Mouse (Mus musculus) hindbrain, embryonic 16.5 days (tissue): Measurements from ENCODE around the gene Srms. TPM values are rescaled to one million over a fixed set of nuclear protein-coding genes. Genes with fewer than 3 reads are reported as not detected.
"Not testable (repeated sequence)": the region's sequence is repeated elsewhere in the genome, so short reads cannot be mapped to it uniquely, and the experiment has no call there.

Source experiments
- ATAC-seq: fragments of 200-750 bp; cut with Nextera tagmentation; 2 replicates; pipeline ENCODE4 v1.8.0; 2017; ENCODE audit warnings: moderate TSS enrichment, moderate library complexity
- H3K27ac ChIP-seq: fragments of 300-500 bp; sonication (generic); 2 replicates; pipeline ENCODE4 v1.5.1; 2014; ENCODE audit warnings: low read depth, mild to moderate bottlenecking, control low read depth, low read length, moderate library complexity
- H3K27me3 ChIP-seq: fragments of 300-500 bp; sonication (generic); replicated peaks from 2 replicates; pipeline ENCODE4 v1.6.1; 2014; ENCODE audit warnings: low read length; ENCODE audit not compliant: control insufficient read depth, insufficient read depth
- H3K36me3 ChIP-seq: fragments of 300-500 bp; sonication (generic); 2 replicates; pipeline ENCODE4 v1.6.1; 2014; ENCODE audit warnings: mild to moderate bottlenecking, low read length, moderate library complexity, mixed read lengths; ENCODE audit not compliant: control insufficient read depth, insufficient read depth
- H3K4me1 ChIP-seq: fragments of 300-500 bp; sonication (generic); 2 replicates; pipeline ENCODE4 v1.6.1; 2014; ENCODE audit warnings: low read depth, low read length; ENCODE audit not compliant: control insufficient read depth, insufficient read depth
- H3K4me2 ChIP-seq: fragments of 300-500 bp; sonication (generic); 2 replicates; pipeline ENCODE4 v1.6.1; 2014; ENCODE audit warnings: mild to moderate bottlenecking, low read length, control low read depth, moderate library complexity
- H3K4me3 ChIP-seq: fragments of 300-500 bp; sonication (generic); 2 replicates; pipeline ENCODE4 v1.5.1; 2014; ENCODE audit warnings: mild to moderate bottlenecking, low read length, control low read depth, moderate library complexity
- H3K9ac ChIP-seq: fragments of 300-500 bp; sonication (generic); 2 replicates; pipeline ENCODE4 v1.6.1; 2014; ENCODE audit warnings: low read depth, mild to moderate bottlenecking, control low read depth, low read length, moderate library complexity
- H3K9me3 ChIP-seq: fragments of 300-500 bp; sonication (generic); 2 replicates; pipeline ENCODE4 v1.6.1; 2014; ENCODE audit warnings: mild to moderate bottlenecking, low read length, moderate library complexity; ENCODE audit not compliant: control insufficient read depth
- WGBS: fragments of 180-500 bp; shearing (Covaris S2); extraction: QIAGEN DNeasy Blood & Tissue Kit; methylation state at CpG from one replicate; pipeline ENCODE4 v1.1.7; 2014; 5-methylcytosine and 5-hydroxymethylcytosine counted together
- polyA plus RNA-seq: library from polyadenylated mRNA; unstranded; fragments of >200 nt; fragmentation: Nextera tagmentation; extraction: Ambion mirVana; gene quantifications from 2 replicates; pipeline ENCODE4 v1.2.1, GENCODE M21; 2015

Srms gene
- polyA plus RNA-seq, 1 experiment from 2014 or later: 0.21 TPM

DNA sequence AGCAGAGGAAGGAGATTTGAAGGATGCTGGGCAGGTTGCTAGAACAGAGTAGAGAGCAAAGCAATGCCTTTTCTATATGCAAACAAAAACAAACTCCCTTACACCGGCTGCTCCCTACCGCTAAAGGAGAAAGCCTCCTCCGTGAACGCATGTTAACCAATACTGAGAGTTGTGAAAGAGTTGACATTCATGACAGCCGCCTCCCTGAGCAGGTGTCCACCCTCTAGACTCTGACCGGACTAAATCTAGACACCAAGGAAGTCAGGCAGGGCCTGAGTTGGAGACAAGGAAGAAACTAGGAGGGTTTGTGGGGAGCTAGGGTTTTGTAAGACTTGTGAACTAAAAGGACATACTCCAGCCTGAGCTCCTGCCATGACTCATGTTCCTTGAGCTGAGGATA is 10.1 kb downstream of the Srms start:
- Histone ChIP-seq H3K9me3 (no peaks in the 10 kb centered on the region), H3K27me3 (no peaks in the 10 kb centered on the region), H3K4me1 (no peaks in the 10 kb centered on the region), H3K27ac (no peak overlapping the region), H3K9ac (no peak overlapping the region), H3K4me3 (no peak overlapping the region), H3K4me2 (no peak overlapping the region), H3K36me3 (no peaks in the 10 kb centered on the region)
- ATAC-seq: no peak
- WGBS: 74% methylated on average over 6 of the region's 6 CpGs

DNA sequence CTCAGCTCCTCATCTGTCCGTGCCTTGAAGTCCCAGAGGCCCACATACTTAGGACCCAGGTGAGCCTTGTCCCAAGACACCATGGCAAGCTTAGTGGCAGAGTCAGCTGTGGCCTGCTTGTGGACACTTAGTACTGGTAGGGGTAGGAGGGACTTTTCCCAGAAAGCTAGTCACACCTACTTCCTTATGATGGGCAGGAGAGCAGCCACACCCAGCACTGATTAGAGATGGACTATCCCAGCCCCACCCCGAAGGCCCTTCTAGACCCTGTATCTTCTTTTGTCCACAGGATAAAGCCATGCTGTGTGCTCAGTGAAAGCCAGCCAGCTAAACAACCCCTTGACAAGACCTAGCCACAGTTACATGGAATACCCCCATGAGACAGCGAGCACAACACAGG is 10.6 kb downstream of the Srms start, which contains the start of gene Ptk6:
Ptk6 (minus strand) TSS at position 368 of the 400 bp plus-strand sequence.
- 85% methylated on average over 3 of the region's 3 CpGs for WGBS
- H3K36me3 ChIP-seq: no peaks in the 10 kb centered on the region

DNA sequence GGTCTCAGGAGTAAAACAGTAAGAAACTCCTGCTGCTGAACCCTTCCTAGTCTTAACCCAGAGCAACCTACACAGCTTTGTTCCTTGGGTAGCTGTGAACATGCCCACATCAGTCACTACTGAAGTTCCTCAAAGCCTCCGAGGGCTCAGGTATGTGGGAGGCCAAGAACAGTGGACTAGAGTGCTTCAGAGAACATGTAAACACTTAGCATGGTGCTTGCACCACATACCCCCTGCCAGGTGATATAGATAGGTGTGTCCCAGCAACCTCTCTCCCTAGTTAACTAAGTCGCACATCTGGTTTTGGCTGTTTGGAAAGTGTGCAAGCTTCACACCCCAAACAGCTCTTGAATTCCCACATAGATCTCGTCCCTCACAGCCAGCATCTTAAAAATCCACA is 11.4 kb downstream of the Srms start:
- H3K4me2 ChIP-seq: no peak overlapping the region
- no peak overlapping the region for H3K9ac ChIP-seq
- no peak for ATAC-seq
- no peaks in the 10 kb centered on the region for H3K9me3 ChIP-seq
- no peaks in the 10 kb centered on the region for H3K27me3 ChIP-seq
- H3K4me3 ChIP-seq: no peak overlapping the region
- H3K4me1 ChIP-seq: no peaks in the 10 kb centered on the region
- H3K36me3 ChIP-seq: no peaks in the 10 kb centered on the region
- H3K27ac ChIP-seq: no peak overlapping the region
- WGBS: 80% methylated on average over 3 of the region's 3 CpGs

More for the DNA sequence above, 10.6 kb downstream of the Srms start, which contains the start of gene Ptk6:
- no peak within 1 kb of the TSS for H3K27ac ChIP-seq
- H3K4me3 ChIP-seq: no peak within 1 kb of the TSS
- H3K9me3 ChIP-seq: no peaks in the 10 kb centered on the region
- H3K9ac ChIP-seq: no peak within 1 kb of the TSS
- no peak for ATAC-seq
- H3K4me1 ChIP-seq: no peaks in the 10 kb centered on the region
- no peaks in the 10 kb centered on the region for H3K27me3 ChIP-seq
- H3K4me2 ChIP-seq: no peak within 1 kb of the TSS

DNA sequence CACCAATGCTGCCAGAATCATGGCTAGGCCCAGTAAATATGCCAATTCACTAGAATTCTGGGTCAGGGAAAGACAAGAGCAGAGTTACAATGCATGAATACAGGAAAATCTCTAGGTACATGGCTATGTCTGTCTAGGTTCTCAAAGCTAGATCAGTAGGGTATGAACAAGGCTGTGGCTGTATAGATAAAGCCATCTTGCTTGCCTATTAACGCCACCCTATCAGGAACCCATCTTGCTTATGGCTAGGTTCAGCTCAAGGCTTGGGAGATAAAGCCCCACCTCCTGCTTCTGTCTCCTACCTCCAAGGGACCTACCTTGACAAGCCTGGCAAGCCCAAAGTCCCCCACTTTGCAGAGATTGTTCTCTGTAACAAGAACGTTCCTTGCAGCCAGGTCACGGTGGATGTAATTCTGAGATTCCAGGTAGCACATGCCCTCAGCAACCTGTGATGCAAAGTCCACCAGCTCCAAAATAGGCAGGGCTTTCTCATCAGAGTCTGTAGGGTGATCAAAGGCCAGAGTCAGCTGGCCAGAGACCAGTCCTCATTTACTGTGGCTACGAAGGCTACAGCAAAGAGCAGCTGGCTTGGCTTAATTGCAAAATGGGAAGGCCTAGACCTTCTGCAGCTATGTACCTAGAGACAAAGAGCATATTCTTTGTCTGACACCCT is 16.2 kb downstream of the Srms start:
- Histone ChIP-seq H3K4me1 (no peaks in the 10 kb centered on the region), H3K4me2 (no peak overlapping the region), H3K9me3 (no peaks in the 10 kb centered on the region), H3K27ac (no peak overlapping the region), H3K4me3 (no peak overlapping the region), H3K36me3 (no peaks in the 10 kb centered on the region), H3K9ac (no peak overlapping the region), H3K27me3 (no peaks in the 10 kb centered on the region)
- 86% methylated on average over 4 of the region's 4 CpGs for WGBS
- no peak for ATAC-seq

DNA sequence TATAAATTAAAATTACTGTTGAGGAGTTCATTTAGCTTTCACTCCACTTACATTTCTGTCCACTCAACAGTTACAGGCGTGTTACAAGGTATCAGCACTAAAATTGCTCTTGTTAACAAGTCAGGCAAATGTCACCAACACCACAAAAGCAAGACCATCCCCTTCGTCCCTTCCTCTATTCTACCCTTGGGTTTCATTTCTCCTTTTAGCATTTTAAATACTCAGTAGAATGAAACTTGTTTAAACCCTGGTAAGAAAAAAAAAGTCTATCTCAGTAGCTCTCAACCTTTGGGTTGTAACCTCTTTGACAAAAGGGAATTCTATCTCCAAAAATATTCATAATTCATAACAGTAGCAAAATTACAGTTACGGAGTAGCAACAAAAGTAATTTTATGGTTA is 19.9 kb downstream of the Srms start:
- Histone ChIP-seq H3K36me3 (peaks cover 6% of the 10 kb centered on the region; the same call in 1 of the 2 replicates), H3K9ac (no peak overlapping the region), H3K27me3 (no peaks in the 10 kb centered on the region), H3K4me2 (no peak overlapping the region), H3K4me1 (peaks cover 8% of the 10 kb centered on the region), H3K4me3 (no peak overlapping the region), H3K9me3 (no peaks in the 10 kb centered on the region), H3K27ac (no peak overlapping the region)
- ATAC-seq: no peak
- 75% methylated on average over 3 of the region's 3 CpGs for WGBS

DNA sequence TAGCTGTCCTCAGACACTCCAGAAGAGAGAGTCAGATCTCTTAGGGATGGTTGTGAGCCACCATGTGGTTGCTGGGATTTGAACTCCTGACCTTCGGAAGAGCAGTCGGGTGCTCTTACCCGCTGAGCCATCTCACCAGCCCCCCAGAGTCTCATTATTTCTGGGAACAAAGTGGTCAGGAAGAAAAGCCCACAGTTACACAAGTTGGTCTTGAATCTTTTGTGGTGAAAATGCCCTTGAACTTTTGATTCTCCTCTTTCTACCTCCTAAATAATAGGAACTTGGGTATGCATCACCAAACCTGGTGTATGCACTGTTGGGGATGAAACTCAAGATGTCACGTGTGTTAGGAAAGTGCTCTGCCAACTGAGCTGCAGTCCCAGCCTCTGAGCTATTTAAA is 21.0 kb downstream of the Srms start:
- ATAC-seq: no peak
- Histone ChIP-seq H3K9ac (no peak overlapping the region), H3K36me3 (peaks cover 6% of the 10 kb centered on the region; the same call in 1 of the 2 replicates), H3K27me3 (no peaks in the 10 kb centered on the region), H3K4me2 (no peak overlapping the region), H3K4me3 (no peak overlapping the region), H3K27ac (no peak overlapping the region), H3K4me1 (peaks cover 8% of the 10 kb centered on the region), H3K9me3 (no peaks in the 10 kb centered on the region)
- WGBS: 53% methylated on average over 4 of the region's 4 CpGs

DNA sequence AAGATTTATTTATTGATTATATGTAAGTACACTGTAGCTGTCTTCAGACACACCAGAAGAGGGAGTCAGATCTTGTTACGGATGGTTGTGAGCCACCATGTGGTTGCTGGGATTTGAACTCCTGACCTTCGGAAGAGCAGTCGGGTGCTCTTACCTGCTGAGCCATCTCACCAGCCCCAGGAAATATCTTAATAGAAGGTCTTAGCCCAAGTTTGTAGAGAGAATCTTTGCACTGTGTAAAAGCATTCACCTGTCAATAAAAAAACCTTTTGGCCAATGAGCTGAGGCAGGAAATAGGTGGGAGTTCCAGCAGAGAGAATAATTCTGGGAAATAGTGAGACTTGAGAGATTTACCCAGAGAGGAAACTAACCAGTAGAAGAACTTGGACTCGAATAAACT is 21.6 kb downstream of the Srms start:
- H3K27ac ChIP-seq, H3K4me2 ChIP-seq, ATAC-seq, H3K9ac ChIP-seq, H3K4me3 ChIP-seq, H3K36me3 ChIP-seq, H3K9me3 ChIP-seq, H3K27me3 ChIP-seq, H3K4me1 ChIP-seq: not testable (repeated sequence)
- 75% methylated on average over 3 of the region's 4 CpGs for WGBS

DNA sequence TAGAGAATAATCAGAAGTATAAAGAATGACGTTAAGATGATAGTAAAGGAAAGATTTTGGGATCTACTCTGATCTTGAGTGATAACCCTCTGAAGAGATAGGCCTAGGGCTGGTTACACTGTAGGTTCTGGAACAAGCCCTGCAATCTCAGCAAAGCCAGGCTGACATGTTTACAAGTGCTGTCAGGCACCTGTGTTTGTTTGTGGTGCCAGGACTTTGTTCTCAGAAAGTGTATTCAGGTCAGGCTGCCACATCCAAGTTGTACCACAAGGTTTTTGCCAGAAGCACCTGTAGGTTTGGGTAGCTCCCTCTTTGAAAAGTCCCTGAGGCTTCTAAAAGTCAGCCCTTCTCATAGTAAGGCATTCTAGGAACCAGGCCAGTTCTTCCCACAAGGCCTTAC is 23.7 kb downstream of the Srms start:
- 91% methylated on average over 1 of the region's 1 CpGs for WGBS
- H3K4me2 ChIP-seq: no peak overlapping the region

DNA sequence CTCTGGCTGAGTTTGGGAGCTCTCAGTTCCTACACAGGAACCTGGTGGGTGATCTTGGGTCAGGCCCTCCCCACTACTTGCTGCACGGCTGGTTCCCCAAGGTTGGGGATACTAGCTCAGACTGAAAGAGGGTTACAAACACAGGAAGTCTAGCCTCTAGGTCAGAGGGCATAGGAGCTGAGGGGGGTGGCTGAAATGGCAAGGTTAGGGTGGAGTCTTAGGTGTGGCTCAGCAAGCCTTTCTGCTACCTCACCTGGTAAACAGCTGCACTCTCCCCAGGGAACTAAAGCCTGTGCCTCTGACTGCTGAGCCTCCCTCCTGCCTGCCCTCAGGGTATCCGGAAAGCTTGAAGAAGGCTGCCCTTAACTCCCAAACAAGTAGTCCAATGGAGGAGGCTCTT is 24.3 kb downstream of the Srms start:
- no peak for ATAC-seq
- peaks cover 6% of the 10 kb centered on the region; the same call in 1 of the 2 replicates for H3K36me3 ChIP-seq
- 84% methylated on average over 2 of the region's 2 CpGs for WGBS
- H3K4me1 ChIP-seq: peaks cover 8% of the 10 kb centered on the region
- H3K27me3 ChIP-seq: no peaks in the 10 kb centered on the region
- peak overlapping the region; percentile 72 for H3K4me2 ChIP-seq
- H3K9me3 ChIP-seq: no peaks in the 10 kb centered on the region
- peak overlapping the region; percentile 35; the same call in 1 of the 2 replicates for H3K9ac ChIP-seq
- H3K27ac ChIP-seq: 0 out of 2 replicates have a peak overlapping the region, but pooled peaks have one; percentile 34
- H3K4me3 ChIP-seq: peak overlapping the region; percentile 15

More for the DNA sequence above, 23.7 kb downstream of the Srms start:
- Histone ChIP-seq H3K4me3 (no peak overlapping the region), H3K9ac (no peak overlapping the region), H3K9me3 (no peaks in the 10 kb centered on the region), H3K27me3 (no peaks in the 10 kb centered on the region), H3K4me1 (peaks cover 8% of the 10 kb centered on the region), H3K27ac (no peak overlapping the region), H3K36me3 (peaks cover 6% of the 10 kb centered on the region; the same call in 1 of the 2 replicates)
- no peak for ATAC-seq
